Mouse (Mus musculus) spleen, postnatal 36 days (tissue): ENCODE measurements around the gene Defb29.

Source experiments
- DNase-seq, 2 experiments: peaks; one replicate each; pipeline ENCODE4 v3.0.0; 2022; ENCODE audit warnings: low spot score in 2 of 2, mixed read lengths in 1 of 2

Defb29 gene

GRCm38 (mm10) chr2:152500863-152501229 lies 39.1 kb downstream of the Defb29 start:
- no peak for DNase-seq

DNA sequence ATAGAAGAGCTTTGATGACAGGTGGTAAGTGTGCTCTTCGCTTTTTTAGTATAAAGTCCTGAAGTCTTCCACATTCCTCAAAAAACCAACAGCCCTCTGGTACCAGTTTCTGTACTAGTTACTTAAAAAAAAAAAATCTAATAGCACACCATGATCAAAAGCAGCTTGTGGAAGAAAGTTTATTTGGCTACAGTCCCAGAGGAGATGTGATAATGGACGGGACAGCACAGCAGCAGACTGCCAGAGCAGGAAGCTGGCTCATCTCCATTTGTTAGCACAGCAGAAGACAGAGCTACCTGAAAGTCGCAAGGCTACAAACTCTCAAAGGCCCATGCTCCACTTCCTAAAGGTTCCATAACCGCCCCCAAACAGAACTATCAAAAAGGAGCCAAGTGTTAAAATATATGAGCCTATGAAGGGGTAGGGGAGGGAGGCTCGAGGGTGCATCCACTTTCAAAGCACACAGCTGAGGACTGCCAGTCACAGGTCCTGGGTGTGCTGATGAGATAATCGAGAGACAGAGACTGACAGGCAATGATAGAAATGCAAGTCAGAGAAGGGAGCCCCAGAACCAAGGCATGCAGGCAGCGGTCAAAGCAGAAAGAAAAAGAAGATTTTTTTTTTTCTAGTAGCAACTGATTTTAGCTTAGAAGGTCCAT lies 39.6 kb downstream of the Defb29 start:
- DNase-seq, result no peak

DNA sequence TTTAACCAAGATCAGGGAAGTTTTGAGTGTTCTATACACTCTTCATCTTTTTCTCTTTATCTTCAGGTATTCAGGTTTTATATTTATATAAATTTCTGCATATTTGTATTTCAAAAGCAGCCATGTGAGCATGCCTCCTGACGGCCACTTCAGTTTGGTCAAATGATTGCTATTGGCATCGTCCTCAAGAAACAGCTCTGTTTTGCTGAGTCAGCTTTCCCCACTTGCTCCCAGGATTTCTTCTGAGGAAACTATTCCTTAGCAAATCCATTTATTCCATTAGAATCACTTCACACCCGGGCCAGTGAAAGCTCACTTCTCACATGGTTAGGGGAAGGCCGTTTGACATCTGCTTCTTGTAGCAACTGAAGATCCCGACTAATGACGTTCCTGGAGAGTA lies 41.9 kb downstream of the Defb29 start:
- DNase-seq, result no peak

- DNase-seq, result no peak
Measured at GRCm38 (mm10) chr2:152493151-152493550, 46.7 kb downstream of the Defb29 start.

DNA sequence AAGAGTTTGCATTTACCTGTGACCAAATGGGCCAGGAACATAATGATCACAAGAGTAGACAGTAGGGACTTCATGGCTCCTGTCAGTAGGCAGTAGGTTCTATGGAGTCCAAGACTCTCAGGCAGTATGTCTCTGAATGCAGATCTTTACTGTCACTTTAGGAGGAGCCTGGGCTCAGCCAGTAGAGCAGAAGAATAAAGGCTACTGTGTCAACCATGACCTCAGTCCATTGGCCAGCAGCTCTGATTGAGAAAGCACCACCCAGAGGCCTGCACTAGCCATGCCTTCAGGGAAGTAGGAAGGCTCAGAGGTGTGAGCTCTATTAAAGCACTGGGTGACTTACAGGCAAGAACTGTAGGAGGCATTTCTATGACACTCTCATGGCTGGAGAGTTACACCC lies 49.9 kb downstream of the Defb29 start, which contains the start of gene Defb22:
Gene Defb22, minus strand, starts transcription at position 101 of the 400 bp plus-strand sequence.
- DNase-seq, result no peak
